Mouse (Mus musculus) frontal cortex, postnatal 14 days (tissue): ENCODE results near the gene Rnf39.

ENCODE experiments used
- DNase-seq, 2 experiments: peaks; one replicate each; pipeline ENCODE4 v3.0.0; 2022; ENCODE audit warnings: low spot score in 2 of 2

The Rnf39 gene

DNA sequence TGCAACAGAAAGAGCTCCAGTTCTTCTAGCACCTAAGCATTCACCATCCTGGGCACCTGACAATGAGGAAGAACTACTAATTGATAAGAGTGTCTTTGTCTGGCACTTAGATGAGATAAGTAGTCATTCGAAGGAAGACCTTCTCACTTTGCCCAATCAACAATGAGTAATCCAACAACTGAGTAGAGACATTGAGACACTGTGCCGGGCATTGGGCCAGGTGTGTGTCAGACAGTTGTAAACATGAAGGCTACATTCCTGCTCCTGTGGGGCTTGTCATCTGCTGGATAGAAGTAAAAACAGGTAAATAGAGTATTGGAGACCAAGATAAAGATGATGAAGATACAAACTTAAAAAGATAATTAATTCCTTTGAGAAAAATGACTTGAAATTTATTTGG lies 4.7 kb upstream of the Rnf39 start:
- no peak for DNase-seq

DNA sequence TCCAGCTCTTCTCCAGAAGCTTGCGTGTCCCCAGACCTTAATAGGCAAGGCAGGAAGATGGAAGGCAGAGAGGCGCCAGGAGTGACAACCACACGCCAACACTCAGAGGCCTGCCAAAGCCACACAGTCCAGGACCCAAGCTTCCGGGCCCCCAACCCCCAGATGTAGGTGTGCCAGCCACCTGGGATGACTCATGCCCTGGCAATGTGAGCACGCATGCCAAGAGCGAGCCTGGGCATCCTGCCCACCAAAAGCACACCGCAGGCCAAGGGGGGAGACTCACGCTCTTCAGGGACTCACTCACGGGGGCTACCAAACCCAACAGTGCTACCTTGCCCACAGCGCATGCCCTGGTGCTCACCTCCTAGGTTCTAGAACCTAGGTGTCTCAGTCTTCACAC lies 327 bp upstream of the Rnf39 start:
- no peak for DNase-seq

DNA sequence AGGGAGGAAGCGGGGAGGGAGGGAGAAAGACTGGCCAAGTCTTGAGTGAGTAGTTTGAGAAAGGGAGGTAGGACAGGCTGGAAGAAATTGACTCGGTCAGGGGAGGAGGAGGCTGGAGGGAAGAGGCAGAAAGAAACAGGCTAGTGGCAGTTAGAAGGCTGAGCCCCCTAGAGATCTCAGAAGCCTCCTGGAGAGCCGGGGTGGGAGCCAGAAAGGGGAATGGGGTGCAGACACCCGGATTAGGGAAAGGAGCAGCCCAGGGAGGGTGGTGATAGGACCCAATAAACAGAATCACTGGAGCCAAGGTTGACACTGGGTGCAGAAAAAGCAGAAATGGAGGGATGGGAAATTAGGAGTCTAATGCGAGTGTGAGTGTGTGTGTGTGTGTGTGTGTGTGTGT lies 973 bp downstream of the Rnf39 start:
- no peak for DNase-seq

DNA sequence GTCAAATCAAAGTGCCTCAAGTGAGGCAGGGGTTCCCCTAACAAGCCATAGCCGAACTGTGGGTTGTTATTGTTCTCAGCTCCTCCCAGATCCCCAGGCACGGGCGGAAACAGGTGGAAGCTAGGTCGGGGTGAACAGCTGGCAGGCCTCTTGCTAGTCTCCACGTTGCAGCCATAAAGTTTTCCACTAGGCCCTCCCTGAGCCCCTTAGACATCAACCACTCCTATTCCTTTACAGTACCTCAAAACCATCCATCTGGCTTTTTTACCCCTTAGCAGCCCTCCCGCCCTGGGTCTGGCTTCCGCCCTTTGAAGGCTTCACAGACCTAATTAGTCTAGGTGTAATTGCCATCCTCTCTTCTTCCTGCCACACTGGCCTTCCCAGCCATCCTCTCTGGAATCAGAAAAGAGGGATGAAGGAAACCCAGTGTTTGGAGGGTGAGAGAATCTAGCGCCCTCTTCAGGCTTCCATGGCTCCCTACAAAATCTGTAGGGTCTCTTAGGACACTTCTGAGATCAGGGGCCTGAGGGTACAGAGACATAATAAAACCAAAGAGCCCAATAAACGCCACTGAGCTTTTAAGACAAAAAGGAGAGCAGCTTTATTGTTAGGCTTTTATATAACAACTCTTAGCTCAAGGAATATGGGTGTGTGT lies 1.5 kb downstream of the Rnf39 start:
- no peak for DNase-seq

DNA sequence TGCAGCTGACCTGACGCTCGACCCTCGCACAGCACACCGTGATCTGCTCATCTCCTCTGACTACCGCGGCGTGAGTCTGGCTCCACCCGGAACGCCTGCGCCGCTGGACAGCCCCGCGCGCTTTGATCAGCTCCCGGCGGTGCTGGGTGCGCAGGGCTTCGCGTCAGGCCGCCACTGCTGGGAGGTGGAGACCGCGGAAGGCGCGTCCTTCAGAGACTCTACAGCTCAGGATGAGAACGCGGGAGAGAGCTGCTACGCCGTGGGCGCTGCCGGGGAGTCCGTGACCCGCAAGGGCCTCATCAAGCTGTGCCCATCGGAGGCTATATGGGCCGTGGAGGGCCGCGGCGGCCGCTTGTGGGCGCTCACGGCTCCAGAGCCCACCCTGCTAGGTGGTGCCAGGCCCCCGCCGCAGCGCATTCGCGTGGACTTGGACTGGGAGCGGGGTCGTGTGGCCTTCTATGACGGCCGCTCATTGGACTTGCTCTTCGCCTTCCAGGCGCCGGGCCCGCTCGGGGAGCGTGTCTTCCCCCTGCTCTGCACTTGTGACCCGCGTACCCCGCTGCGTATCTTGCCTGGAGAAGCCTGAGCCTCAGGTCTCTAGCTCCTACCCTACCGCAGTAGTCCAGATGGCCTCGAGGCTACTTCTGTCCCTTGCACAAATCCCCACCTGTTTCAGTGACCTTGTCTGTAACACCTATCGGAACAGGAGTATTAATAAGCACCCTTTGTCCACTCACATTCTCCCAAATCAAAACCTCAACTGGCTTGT lies 4.5 kb downstream of the Rnf39 start:
- peak in 1 of 2 experiments; percentile 52 for DNase-seq

DNA sequence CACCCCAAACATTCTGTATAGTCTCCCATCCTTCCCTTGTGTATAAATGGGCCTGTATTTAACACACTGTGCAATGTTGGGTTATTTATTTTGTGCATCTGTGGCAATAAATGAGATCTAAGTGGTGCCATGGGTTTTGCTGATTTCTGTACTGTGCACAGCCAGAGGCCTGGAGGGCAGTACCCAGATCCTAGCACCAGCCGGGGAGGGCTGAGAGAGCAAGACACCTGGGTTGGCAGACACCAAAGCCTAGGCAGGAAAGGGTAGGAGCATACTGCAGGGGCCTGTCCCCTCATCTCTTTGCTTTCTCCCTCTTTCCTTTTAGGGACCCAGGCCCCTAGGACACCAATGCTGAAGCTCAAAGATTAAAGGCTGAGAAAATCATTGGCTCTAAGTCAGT lies 5.6 kb downstream of the Rnf39 start:
- no peak for DNase-seq

DNA sequence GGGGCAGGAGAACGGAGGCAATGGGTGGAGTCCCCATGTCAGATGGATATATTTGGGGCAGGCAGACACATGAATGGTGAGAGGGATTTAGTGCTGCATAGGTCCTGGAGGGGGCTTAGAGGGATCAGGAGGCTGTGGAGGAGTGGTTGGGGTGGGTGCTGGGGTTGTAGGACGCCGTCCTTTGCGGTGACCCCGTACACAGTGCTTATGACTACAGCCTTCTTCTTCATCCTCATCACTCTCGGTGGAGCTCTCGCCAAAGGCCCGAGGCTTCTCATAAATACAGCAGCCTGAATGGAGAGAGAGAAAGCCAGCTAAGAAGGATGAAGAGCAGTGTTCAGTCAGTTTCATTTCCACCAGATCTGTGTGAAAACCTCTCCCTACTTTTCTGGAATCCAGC lies 6.5 kb downstream of the Rnf39 start:
- DNase-seq: no peak

DNA sequence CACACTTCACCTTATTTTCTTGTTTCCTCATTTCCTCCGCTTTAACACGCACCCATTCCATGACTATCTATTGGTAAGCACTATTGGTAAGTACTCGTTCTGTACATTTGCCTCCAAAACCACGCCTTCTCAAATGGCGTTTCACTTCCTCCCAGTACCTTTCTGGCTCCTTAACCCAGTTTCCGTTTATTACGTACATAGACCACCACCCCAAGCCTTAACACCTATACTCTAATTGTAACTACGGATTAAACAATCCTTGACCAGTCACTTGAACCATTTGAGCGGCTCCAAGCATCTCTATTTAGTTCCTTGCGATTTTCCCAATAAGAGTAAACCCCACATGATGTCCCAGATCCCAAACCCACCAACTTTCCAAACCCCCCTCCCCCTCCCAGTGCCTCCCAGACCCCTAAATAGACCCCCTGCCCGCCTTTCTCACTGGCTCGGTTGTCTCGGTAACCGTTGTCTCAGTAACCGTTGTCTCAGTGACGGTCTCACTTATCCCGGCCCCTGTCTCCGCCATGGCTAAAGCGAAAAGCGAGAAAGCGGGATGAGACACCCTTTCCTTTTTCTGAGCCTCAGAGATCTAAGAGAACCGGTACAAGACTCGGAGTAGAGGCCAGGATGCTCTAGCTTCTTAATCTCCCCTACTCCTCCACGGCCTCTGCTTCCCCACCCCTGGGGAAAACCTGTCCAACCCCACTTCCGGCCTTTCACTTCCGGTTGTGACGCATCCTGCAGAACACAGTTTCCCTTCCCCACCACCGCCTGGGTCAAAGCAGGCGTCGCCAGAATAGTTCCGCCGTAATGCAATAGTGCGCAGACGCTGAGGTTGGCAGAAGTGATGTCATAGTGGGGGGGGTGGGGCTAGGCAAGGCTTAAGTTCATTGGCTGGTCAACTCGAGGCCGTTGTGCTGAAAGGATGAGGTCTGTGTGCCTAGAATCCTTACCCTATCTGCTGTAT lies 8.5 kb downstream of the Rnf39 start, which contains the start of gene Ppp1r11:
Gene Ppp1r11 (minus strand): TSS at position 761 of the 967 bp plus-strand sequence.
- peak; percentile 94 to 95 for DNase-seq

DNA sequence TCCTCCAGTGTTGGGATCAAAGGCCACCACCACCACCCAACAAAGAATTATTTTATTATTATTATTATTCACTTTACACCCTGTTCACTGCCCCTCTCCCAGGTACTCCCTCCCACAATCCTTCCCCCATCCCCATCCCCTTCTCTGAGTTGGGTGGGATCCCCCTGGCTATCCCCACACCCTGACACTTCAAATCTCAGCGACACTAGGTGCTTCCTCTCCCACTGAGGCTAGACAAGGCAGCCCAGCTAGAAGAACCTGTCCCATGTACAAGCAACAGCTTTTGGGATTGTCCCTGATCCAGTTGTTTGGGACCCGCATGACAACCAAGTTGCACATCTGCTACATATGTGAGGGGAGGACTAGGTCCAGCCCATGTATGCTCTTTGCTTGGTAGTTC lies 9.9 kb downstream of the Rnf39 start:
- no peak for DNase-seq

DNA sequence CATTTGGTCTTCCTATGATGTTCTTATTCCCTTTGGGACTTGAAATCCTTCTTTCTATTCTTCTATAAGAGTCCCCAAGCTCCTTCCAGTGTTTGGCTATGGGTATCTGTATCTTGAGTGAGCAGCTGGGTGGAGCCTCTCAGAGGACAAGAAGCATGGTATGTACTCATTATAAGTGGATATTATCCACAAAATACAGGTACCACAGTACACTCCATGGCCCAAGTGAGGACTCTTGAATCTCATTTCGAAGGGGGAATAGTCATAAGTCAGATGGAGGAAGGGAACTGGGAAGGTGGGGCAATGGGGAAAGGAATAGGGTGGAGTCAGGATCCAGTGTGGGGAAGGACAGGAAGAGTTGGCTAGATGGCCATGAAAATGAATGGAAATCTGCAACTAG lies 10.3 kb downstream of the Rnf39 start:
- no peak for DNase-seq

DNA sequence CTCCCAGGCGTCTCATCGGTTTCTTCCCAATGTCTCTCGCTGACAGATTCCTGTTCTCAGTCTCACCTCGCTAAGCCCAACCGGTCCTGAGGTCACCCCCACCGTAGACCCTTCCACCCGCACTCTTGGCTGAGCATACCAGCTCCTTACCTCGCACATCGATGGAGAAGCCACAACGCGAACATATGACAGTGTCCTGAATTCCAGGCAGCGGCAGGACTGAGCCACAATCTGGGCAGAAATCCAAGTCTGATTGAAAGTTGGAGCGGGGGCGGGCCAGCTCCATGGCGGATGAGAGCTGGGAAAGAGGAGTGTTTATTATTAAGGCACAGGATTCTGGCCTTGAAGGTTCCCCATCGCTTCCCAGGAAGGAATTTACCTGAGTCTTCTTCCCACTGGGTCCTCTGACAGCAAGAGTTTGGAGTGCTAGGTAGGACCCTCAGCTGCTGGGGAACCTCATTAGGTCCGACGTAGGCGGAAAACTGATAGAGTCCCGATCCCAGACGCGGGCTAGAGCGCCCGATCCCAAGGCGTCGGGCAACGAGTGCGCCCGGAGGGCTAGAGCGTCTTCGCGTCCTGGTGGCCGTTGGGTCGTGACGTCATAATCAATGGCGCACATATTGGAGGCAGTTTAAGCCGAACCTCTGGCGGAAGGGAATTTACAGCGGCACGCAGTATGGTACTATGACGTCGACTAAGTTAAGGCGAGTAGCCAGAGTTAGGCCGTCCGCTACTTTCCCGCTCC lies 15.5 kb downstream of the Rnf39 start, which contains the start of the genes Znrd1 and Znrd1as:
Gene Znrd1 (minus strand): TSS at position 561 of the 745 bp plus-strand sequence.
Gene Znrd1as (plus strand): TSS at position 594 of the 745 bp plus-strand sequence.
- DNase-seq: peak; percentile 93 to 94

DNA sequence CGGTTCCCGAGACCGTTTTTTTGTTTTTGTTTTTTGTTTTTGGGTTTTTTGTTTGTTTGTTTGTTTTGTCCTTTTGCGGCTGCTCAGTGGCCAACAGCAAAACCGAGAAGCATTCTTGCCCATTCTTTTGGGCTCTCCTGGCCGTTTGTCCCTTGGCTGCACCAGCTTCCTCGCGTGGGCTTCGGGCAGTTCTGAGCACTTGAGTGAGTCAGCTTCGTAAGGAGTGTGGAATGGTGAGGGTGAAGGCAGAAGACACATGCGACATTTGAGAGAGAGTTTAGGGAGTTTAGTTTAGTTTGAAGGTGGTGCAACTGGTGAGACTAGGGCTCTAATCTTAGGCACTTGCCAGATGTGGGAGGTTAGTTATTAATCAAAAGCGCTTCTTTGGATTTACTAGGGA lies 16.2 kb downstream of the Rnf39 start:
- DNase-seq: no peak

DNA sequence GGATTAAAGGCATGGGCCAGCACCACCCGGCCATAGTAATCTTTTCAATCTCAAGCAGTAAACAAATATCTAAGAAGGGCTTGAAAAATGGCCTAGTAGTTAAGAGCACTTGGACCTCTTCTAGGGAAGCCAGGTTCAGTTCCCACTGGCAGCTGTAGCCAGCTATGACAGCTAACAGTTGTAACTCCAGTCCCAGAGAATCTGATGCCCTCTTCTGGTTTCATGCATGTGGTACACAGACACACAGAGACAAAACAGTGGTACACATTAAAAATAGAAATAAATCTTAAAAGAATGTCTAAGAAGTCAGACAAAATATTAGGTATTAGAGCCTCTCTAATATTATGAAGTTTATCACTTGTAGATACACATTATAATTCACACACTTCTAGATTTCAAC lies 18.4 kb downstream of the Rnf39 start:
- no peak for DNase-seq

DNA sequence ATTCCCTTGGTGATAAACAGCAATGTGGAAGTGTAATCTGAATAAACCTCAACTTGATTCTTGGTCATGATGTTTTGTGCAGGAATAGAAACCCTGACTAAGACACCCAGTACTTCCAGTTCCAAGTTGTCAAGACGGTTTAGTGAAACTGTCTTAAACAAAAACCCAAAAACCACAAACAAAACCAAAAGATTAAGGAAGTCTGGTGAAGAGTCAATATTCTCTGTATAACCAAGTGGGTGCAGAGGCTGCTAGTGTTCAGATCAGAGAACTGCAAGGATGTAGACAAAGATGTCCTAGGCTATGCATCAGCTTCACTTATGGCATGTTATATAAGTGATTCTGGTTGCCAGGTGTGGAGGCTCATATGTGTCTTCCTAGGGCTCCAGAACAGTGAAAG lies 24.2 kb downstream of the Rnf39 start:
- DNase-seq: no peak

DNA sequence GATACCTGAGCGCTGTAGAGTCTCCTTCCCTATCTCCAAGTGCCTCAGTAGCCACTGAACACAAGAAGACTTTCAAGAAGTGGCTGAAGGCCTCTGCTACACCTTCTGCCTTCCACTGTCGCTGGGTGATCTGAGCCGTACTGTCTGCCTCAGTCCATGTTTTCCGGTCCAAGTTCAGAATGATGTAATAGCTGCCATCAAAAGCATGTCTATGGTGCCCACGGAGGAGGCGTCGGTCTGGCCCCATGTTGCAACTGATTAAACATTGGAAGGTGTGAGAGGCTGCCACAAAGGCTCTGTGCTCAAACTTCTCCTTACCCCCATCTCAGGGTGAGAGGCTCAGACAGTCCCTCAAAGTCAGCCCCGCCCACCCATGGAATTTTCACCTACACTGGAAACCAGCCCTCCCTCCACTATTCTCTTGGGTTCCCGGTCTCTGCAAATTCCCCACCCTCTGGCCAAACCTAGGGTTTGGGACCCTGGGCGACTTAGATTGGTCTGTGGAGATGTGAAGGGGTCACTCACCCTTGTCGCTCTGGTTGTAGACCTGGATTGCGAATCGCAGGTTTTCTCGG lies 27.7 kb downstream of the Rnf39 start:
- no peak for DNase-seq

DNA sequence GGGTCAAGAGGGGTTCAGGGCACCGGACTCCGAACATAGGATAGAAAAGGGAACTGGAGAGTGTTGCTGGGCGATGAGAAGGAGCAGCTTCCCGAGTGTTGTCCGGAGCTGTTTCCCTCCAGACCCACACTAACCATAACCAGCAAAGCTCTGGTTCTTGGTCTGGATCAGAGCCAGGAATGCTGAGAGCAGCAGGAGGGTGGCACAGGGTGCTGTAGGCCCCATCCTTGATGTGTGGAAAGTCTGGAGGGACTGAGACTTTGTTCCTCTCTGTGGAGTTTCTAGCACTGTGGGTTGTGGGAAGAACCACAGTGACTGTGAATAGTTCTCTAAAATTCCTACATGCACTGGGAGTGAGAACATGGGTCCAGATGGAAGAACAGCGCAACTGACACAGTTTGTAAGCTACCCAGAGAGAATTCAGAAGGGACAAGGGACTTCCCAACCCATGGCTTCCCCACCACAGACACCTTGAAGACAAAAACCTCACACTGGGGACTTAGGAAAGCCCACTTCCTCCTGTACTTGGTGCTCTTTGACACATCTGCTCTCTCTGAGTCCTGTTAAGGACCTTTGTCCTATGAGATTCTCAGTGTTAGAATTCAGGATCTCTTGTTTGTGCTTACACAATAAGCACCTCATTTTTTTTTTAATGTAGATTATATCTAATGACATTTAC lies 28.6 kb downstream of the Rnf39 start:
- no peak for DNase-seq

DNA sequence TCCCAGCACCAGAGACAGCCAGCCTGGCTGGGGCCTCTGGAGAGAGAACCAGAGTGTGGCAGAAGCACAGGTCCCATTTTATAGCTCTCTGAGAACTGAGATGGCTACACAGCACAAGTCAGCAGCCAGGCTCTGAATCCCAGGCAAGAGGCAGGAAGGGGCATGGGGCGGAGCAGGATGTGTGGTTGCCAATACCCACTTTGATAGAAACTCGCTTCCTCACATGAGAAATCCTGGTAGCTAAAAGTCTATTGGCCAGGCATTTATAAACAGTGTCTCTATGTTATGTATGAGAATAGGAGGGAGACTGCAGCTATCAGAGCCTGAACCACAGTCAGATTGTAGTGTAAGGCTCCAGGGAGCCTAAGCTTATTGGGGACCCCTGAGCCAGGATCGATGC lies 30.1 kb downstream of the Rnf39 start:
- no peak for DNase-seq

DNA sequence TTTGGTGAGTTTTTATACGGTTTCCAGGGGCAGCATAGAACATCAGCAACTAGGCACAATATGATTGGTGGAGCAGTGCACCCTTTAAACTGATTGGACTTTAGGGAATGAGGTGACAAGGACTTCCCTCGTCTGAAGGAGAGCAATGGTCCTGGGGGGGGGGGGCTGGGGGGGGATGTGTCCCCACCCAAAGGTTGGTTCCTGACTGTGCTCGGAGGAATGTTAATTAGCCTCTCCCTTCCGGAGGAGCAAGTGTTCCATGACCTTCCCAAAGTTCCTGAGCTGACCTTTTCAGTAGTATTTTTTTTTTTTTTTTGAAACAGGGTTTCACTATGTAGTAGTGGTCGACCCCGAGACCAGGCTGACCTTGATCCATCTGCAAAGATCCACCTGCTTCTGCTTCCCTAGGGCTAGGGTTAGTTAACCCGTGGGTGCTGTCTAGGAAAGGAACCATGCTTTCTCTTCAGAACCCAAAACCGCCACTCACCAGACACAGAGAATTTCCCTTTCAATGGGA lies 30.6 kb downstream of the Rnf39 start:
- no peak for DNase-seq

DNA sequence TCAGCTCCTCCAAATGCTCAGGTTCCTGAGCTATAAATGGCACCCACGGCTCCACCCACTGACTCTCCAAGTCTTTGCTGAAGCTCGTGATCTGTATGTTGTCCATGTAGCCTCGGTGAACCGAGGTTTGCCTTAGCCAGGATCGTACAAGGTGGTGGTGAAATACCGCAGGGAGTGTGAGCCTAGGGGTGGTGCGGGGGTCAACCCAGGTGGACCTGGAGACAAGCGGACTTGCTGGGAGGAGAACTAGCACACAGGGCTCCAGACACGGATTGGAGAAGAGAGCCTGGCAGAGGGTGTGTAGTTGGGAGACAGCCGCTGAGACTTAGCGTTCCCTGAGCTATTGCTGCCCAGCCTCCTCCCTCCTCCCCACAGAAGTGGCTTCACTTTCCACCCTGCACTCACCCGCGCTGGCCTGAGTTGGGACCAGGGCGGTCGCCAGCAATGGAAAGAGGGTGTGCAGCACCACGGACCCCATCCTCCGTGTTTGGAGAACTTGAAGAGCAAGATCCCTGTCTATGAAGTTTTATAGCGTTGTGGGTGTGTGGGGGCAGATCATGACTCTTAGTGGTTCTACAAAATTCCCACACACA lies 38.6 kb downstream of the Rnf39 start, which contains the start of gene 2410137M14Rik:
Gene 2410137M14Rik (minus strand): TSS at position 17 of the 593 bp plus-strand sequence.
- peak in 1 of 2 experiments; percentile 17 for DNase-seq

DNA sequence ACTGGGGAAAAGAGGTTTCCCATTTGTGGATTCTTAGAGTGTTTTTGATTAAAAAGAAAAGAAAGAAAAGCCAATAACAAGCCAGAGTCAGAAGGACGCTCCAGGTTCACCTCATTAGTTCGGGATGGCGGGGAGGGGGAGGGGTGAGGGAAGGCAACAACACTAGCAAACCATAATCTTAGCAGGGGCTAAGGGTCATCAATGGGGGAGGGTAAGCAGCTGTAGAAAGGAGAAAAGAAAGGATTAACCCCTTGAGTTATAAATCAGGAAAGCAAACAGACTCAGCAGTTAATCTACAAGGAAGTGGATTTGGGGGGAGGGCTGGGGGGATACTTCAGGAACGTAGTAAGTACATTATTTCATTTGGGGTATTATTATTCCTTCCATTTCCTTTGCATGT lies 39.1 kb downstream of the Rnf39 start:
- no peak for DNase-seq
